Mouse (Mus musculus): ENCODE results near the gene Gart.
A peak's percentile ranks its signal among the peaks of the same experiment; 100 is the strongest.
"Not testable (repeated sequence)": the region's sequence is repeated elsewhere in the genome, so short reads cannot be mapped to it uniquely, and the experiment has no call there.

The Gart gene

DNA sequence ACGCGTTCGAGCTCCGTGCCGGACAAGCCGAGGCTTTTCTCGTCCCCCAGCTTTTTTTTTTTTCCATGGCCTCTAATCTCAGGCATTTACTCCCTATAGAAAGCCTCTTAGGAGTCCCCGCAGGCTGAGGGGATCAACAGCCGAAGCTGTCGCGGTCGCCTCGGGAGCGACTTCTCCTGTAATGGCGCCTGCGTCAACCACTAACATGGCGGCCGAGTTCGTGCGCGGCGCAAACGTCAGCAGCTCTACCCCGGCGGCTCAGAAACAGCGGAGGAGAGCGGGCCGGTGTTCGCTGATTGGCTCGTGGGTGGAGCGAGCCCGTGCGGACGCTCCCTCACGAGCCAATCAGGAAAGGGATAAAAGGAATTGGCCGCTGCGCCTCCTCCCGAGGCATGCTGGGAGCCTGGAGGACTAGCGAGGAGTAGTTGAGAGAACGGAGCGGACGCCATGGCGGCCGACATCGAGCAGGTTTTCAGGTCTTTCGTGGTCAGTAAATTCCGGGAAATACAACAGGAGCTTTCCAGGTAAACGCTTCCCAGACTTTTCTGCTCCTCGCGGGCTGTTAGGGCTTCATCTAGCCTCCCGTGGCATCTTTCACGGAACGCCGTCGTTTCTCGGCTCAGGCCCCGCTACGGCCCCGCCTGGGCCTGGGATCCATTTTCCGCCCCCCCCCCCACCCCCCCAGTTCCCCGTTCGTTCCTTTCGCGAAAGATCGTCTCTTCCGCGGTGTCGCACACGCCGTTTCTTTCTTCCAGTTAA is 888 bp upstream of the Gart start, which contains the start of gene Son:
TSS of gene Son (plus strand) at position 46 of the 759 bp plus-strand sequence.
- peak; percentile 99 for DNase-seq (ENCODE audit: low spot score)

DNA sequence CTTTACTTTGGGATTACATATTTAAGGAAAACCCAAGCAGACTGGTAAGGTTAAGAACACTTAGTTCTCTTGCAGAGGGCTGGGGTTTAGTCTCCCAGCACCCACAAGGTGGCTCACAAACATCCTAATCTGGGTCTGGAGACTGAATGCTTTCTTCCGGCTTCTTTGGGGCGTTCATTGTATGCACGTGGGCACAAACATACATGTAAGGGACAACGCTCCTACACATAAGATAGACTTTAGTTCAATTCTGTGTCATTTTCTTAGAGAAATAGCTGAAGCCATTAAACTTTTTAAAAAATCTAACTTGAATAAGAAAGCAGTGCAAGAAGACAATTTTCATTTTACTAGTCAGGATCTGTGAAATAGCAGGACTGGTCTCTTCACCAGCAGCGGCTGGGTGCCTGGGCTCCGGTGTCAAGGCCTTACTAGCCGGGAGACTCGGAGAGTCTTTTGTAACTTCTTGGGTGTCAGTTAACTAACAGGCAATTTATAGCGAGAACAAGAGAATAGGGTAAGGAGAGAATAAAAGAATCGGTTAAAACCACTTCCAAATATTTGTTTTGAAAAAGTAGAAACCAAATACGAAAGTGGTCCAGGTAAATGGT is 653 bp downstream of the Gart start:
- DNase-seq (ENCODE audit: low spot score): peak; percentile 42

DNA sequence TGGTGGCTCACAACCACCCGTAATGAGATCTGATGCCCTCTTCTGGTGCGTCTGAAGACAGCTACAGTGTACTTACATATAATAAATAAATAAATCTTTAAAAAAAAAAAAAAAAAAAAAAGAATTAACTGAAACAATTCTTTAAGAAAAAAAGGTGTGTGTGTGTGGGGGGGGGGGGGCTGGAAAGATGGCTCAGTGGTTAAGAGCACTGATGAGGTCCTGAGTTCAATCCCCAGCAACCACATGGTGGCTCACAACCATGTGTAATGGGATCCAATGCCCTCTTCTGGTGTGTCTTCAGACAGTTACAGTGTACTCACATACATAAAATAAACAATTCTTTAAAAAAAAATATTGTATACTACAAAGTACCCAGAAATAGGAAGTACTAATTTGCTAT is 1.3 kb downstream of the Gart start:
- DNase-seq (ENCODE audit: low spot score): not testable (repeated sequence)

DNA sequence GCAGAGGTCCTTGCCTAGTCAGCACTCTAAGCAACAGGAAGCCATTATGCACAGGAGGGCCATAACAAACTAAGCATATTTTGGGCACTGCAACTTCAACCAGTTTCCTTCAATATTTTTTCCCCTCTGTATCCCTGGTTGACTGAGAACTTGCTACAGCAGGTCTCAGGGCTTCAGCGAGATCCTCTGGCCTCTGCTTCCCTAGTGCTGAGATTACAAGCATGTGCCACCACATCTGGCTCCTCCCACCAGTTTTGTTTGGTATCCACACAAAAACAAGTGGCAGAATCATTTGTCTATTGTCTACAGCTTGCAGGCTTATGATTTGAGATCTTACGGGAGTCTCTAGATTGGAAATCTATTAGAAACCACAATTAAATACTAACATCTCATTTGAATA is 1.9 kb downstream of the Gart start:
- DNase-seq (ENCODE audit: low spot score): no peak

DNA sequence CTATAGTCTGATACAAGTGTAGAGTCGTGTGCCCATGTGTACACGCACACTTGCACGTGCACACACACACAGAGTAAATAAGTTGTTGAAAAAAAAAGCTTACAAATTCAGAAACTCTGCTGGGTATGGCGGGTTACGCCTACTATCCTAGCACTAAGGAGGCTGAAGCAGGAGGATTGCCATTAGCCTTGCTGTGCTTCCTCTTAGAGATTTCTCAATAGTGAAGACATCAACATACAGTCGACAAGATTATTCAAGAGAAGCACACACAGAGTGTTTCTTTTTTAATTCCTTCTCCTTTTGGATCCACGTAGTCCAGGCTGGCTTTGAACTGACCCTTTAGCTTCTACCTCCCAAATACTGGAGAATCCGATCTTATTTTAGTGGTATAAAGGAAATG is 6.6 kb downstream of the Gart start:
- DNase-seq (ENCODE audit: low spot score): no peak

DNA sequence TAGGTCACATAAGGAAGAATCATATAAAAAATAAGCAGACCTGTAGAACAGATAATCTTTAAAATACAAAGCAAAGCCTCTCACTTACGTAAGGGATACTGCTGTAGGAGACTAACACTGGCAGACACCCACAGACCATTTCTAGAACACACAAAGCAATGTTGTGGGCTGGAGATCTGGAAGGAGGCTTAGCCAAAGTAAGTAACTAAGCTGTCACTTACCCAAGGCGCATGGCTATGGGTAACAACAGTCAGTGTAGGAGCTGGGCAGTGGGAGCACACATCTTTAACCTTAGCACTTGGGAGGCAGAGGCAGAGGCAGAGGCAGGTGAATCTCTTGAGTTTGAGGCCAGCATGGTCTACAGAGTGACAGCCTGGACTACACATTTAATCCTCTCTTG is 7.1 kb downstream of the Gart start:
- no peak for DNase-seq (ENCODE audit: low spot score)

DNA sequence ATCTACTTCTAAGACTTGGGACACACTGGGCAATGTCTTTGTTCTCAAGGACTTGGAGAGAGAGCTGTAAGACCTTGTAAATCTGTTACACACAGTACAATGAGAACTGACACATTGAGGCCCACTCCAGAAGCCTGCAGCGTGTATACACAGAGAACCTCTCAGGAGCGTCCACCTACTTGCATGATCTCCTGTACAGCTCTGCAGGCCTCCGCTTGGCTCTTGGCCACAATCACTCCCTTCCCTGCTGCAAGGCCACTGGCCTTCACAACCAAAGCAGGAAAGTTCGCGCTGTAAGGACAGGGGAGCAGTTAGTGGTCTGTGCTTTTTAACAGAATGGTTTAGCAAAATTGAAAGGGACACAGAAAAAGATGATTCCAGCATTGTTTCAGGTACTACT is 7.6 kb downstream of the Gart start:
- no peak for DNase-seq (ENCODE audit: low spot score)

DNA sequence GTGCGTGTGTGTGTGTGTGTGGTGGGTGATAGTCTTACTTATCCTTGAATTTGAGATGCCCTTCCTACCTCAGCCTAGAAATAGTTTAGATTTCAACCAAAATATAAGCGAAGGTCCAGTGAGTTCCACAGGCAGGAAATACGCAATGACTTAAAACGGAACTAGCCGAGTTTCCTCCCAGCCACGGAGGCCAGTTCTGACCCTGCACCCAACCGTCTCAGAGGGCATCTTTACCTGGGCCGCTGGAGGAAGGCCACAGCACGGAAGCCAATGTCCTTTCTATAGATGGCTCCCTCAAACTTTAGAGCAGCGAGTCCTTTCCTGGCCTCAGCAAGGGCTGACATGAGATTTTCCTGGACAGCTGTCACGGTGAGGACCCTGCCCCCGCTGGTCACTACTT is 13.1 kb downstream of the Gart start:
- no peak for DNase-seq (ENCODE audit: low spot score)

DNA sequence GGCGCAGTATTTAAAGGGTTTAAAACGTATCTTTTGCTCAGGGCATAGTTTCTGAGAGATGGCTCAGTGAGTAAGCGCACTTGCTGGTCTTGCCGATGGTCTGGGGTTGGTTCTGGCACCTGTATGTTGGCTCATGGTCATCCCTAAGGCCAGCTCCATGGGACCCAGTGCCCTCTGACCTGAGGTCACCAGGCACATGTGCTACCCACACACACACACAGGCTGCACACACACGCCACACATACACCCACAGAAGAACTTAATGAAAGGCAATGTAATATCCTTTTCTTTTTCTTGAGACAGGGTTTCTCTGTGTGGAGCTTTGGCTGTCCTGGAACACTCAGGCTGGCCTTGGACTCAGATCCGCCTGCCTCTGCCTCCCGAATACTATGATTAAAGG is 13.8 kb downstream of the Gart start:
- no peak for DNase-seq (ENCODE audit: low spot score)

DNA sequence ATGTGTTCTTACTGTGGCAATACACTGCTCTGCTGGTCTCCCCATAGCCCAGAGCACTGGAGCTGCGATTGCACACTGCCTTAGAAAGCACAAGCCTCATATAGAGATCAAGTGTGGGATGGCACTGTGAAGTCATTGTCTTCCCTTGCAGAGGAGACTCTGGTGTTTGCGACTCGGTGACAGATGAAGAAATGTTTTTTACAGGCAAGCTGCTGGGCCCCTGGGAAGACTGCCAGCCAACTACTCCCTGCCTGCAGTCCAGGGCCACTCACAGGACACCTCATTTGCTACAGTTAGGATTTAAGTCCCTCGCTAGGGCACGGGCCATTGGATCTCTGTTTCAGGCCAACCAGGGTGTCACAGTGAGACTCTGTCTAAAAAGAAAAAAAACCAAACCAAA is 14.3 kb downstream of the Gart start:
- no peak for DNase-seq (ENCODE audit: low spot score)

DNA sequence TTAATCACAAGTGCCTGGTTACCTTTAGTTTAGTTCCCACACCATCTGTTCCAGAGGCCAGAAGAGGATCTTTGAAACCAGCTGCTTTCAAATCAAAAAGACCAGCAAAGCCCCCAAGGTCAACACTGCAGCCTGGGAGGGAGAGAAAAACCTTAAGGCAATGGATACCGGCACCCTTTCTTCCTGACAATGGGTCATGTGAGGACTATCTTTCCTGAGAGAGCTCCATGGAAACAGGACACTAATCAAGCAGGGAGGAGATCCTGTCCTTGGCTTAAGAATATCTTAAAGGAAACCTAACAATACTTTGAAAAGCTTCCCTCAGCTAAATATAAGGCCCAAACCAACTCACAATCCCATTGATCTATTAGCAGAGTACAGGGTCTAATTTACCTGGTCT is 16.2 kb downstream of the Gart start:
- DNase-seq (ENCODE audit: low spot score): no peak

DNA sequence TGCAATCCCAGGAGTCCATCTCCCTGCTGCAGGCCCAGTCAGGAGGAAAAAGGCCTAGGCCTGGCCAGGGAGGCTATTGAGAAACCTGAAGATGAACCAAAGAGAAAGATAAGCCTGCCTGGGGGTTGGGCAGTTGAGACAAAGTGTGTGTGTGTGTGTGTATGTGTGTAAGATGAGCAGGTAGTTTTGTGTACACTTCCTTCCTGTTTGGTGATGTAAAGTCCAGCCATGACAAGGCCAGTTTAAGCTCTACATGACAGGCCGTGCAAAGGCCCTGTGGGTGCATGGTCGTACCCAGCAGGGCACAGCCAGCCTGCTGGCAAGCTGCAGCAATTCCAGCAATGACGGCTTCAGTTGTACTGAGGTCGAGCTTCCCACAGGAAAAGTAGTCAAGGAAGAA is 17.0 kb downstream of the Gart start:
- no peak for DNase-seq (ENCODE audit: low spot score)

DNA sequence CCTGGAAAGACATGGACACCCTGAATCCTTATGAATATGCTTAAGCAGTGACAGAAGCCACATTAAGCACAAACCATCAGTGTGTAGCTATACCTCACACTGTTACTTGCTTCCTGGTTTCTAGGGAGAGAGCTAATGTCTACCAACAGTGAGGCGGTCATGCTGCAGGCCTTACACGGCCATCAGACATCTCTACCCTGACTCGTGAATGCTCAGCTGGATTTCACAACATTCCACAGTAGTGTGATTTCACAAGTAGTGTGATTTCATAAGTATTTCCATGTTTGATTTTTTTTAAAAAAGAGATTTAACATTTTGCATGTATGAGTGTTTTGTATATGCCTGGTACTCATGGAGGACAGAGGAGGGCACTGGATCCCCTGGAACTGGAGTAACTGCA is 18.1 kb downstream of the Gart start:
- no peak for DNase-seq (ENCODE audit: low spot score)

DNA sequence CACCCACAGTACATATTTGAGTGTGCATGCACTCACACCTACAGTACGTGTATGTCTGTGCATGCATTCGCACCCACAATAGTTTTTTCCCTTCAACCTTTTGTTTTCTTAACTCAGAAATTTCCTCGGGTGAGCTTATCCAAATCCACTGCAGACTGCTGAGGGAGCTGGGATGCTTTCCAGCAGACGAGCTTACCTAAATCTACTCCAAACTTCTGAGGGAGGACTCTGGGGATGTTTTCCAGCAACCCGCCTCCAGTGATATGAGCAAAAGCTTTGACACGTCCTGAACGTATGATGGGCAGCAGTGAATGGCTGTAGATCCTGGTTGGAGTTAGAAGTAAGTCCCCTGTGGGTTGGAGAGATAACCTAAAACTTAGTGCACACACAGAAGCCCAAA is 18.9 kb downstream of the Gart start:
- no peak for DNase-seq (ENCODE audit: low spot score)

DNA sequence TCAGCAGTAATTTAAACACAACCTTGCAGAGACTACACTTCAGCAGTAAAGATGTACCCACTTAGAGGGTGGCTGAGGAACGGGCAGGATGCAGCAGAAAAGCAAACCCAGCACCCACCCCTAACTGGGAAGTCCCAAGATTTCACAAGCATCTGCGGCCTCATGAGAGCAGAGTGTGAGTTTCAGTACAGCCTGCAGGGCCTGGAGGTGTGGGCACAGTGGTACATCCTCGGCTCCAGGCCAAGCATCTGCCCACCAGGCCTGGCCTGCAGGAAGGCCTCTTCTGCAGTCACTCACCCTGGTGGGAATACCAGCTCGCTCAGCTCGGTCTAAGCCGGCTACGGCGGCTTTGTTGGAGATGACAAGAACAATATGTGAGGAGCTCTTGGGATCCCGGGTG is 23.7 kb downstream of the Gart start:
- no peak for DNase-seq (ENCODE audit: low spot score)

DNA sequence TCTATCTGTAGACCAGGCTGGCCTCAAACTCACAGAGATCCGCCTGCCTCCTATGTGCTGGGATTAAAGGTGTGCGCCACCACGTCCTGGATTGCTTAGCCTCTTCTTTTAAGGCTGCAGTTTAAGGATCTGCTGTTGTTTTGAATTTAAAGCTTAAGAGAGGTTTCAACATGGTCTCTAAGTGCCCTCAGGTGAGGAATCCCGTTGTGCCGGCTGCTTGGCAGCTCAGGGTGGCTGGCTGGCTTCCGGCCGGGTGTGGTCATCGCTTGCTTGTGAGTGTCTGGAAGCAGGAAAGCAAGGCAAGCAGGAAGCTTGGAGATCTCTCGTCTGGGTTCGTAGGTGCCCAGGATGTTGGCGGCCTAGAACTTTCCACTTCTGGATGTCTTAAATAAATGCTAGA is 25.8 kb downstream of the Gart start:
- DNase-seq (ENCODE audit: low spot score): no peak

DNA sequence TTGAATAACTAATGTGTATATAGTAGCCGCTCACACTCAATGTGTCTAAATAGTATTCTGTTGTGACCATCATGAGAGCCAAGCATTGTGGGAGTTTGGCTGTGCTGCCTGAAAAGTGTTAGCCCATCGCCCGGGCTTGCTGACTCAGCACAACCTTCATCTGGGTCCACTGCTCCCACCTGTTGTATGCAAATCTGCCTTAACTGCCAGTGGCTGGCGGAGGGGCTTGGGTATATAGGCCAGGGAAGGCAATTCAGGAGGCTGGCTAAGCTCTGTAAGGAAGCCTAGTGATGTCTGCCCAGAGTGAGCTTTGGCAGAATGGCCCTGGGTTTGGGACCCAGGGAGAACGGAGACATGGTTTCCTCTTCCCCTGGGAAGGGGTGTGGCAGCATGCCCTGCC is 26.6 kb downstream of the Gart start:
- DNase-seq (ENCODE audit: low spot score): no peak

DNA sequence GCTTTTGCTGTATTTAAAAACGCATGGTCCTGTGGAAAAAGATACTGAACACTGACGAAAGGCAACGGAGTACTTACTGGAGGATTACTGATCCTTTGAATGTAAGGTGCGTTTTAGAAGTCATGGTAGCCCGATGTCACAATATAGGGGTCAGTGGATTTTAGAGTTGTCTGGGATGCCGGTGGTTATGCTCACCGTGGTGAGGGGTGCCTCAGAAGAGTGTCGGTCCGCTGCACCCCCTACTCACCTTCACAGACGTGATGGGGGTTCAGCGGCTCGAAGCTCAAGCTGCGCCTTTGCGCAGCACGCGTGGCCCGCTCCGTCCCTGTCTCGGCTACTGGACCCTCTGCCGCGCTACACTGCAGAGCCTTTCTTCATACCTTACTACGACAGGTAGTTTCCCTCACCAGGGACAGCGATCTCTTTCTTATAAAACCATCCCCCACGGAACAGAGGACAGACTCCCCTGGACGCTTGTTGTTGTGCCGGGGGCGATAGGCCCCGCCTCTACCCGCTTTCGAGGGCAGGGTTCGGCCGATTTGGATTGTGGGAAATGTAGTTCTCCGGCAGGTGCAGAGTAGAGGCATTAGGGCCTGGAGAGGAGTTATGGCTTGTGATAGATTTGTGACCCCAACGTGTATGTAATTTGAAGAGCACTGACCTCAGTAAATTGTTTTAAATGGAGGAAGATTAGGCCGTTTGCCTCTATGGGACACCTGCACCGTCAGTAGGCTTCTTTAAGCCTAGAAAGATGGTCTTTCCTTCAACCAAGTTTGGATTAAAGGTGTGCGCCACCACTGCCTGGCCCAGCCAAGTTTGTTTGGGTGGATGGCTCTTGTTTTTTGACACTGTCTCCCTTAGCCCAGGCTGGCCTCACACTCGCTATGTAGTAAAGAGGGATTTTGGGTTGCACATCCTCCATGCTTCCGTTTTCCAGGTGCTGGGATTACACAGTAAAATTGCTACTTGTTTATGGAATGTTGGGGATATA is 27.9 kb downstream of the Gart start, which contains the start of gene Dnajc28:
TSS of gene Dnajc28 (minus strand) at position 516 of the 991 bp plus-strand sequence.
- DNase-seq (ENCODE audit: low spot score): peak; percentile 84

DNA sequence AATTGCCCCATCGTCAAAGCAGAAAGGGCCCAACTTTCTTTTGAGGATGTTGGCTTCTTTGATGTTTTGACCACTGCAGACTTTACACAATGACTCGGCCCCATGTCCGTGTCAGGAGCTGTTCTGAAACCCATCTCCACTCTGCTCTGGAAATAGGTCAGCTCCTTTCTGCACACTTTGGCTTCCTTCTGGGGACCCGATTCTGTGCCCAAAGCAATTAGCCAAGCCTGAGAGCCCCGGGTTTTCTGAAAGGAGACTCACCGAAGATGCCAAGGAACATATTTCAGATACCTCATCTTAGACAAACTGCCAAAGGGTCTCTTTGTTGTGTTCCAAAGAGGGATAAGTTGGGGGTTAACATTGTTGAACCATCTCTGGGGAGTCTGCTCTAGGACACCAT is 32.2 kb downstream of the Gart start:
- no peak for DNase-seq (ENCODE audit: low spot score)

DNA sequence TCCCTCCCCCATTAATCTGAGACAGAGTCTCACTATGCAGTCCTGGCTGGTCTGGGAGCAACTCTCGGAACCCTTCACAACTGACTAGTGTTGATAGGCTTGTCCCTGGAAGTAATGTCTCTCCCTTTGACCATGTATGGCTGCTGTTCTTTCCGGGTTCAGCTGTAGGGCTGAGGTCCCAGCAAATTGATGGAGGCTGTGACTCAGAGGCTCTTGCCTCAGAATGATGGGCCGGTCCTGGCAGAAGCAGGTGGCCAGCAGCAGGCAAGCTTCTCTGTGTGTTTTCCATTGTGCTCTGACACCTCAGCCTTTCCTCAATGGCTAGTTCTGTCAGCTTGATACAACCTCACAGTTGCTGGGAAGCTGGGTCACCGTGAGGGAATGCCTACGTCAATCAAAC is 34.2 kb downstream of the Gart start:
- no peak for DNase-seq (ENCODE audit: low spot score)

DNA sequence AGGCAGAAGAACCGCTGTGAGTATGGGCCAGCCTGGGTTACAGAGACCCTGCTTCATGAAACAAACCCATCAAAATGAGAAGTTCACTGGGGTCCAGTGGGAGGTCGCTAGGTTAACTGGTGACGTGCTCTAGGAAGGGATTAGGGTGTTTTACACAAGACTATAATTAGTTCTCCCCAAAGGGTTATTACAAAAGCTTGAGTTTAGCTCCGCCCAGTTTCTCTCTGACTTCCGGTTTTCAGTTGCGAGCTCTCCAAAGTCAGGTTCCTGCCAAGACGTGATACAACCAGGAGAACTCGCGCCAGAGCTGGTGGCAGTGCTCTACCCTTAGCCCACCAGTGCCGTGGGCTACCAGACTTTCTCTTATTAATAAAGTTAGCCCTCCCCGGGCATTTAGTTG is 35.5 kb downstream of the Gart start:
- DNase-seq (ENCODE audit: low spot score): no peak

DNA sequence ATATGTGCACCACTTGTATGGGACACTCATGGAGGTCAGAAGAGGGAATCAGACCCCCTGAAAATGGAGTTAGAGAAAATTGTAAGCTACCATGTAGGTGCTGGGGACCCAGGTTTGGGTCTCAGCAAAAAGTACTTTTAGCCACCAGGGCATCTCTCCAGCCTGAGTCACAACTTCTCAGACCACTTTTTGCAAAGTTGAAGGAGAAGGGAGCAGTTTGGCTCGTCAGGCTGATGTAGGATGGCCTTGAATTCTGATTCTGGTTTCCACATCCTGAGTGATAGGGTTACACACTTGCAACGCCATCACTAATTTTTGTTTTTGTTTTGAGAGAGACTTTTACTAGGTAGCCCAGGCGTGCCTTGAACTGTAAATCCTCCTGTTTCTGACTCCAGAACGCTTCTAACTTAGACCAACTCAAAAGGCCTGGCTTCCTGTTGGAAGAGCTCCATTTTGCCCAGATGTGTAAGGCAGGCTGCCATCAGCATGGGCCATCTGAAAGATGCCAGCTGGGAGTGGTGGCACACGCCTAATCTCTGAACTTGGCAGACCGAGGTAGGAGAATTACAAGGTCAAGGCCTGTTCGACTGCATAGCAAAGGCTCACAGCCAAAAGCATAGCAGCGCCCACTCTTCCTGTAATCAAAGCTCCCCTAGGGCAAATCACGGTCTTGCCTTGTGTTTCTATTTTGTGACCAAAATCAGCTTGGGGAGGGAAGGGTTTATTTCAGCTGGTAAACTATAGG is 37.1 kb downstream of the Gart start:
- no peak for DNase-seq (ENCODE audit: low spot score)

Data from embryo, embryonic 10 days (tissue).